Mouse (Mus musculus) heart, adult 8-10 months (tissue): Measurements from ENCODE around the gene Upf3a. TPM values are rescaled to one million over a fixed set of nuclear protein-coding genes. Genes with fewer than 3 reads are reported as not detected.
"Not testable (repeated sequence)": the region's sequence is repeated elsewhere in the genome, so short reads cannot be mapped to it uniquely, and the experiment has no call there.

Experiments used
- DNase-seq: peaks from one replicate; pipeline ENCODE4 v3.0.0; 2022; ENCODE audit warnings: low spot score
- total RNA-seq, 4 experiments: library from RNA; stranded (reverse); gene quantifications; 2 replicates each; pipeline ENCODE4 v1.2.4; 2022

Upf3a gene
- total RNA-seq, result 1 to 10 TPM; 7.3 to 8.8 (median 8.0) TPM

DNA sequence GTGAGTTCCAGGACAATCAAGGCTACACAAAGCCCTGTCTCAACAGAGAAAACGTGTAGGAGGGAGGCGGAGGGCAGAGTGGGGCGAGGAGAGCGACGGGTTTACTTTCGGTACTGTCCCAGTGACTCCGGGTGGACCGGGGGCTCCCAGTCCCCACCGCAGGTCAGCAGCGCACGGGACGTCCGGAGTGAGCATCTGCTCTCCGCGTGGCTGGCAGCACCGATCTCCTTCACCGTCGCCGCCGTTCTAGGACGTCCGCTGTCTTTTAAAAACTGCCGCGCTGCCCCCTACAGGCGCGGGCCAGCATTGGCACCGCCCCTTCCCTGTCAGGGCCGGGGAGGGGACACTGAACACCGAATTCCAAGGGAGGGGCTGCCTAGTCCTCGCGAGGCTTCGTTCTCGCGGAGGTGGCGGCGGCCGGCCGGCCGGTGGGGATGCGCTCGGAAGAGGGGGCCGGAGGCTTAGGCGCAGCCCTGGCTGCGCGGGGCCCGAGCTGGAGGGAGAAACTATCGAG is at the start of gene Upf3a:
Gene Upf3a (plus strand): TSS at position 366 of the 514 bp plus-strand sequence.
- peak; percentile 87 for DNase-seq

- DNase-seq, result peak; percentile 58
Observed at GRCm38 (mm10) chr8:13740323-13740770, 45.1 kb upstream of the Upf3a start.

- DNase-seq, result no peak
Observed at GRCm38 (mm10) chr8:13740817-13741613, 44.4 kb upstream of the Upf3a start.

DNA sequence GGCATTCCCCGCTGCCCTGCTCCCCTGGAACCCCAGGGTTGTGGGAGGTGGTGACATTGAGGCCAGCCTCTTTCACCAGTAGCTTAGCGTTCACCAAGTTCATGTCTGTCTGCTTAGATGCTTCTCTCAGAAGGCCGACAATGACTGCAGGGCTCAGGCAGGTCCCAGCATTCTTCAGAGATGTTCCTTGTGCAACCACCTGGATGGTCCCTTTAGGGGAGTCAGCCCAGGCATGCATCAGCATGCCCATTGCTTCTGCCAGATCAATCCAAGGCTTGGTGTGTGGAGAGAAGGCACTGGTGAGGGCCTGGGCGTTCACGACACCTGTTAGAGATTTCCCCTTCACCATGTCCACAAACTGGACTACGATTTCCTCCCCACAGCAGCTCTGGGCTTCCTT is 39.2 kb upstream of the Upf3a start:
- not testable (repeated sequence) for DNase-seq

DNA sequence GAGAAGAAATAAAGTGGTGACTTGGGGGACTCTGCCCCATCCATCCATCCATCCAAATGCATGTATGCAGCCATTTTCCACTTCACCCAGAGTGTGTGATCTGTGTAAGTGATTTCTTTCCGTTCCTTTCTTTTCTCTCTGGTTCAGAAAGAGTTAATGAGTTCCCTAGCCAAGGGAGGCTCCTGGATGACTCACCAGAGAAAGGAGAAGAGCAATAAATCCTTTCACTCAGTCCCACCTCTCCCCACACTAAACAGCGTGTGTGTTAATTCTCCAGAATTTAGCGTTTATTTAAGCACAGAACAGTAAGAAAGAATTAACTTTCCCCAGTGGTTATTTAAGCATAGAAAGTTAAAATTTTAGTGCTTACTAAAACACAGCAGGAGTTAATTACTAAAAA is 37.8 kb upstream of the Upf3a start:
- DNase-seq, result no peak

DNA sequence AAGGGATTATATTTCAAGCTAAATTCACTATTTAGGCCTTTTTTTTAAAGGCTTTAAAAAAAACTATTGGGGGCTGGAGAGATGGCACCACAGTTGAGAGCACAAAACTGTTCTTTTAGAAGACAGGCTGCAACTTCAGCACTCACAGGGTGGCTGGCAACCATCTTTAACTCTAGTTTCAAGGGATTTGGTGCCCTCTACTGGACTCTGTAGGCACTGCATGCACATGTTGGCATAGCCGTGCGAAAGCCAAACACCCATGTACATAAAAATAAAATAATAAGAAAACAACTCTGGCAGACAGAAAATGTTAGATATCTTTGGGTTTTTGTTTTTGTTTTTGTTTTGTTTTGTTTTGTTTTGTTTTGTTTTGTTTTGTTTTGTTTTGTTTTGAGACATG is 31.7 kb upstream of the Upf3a start:
- DNase-seq, result peak; percentile 83

DNA sequence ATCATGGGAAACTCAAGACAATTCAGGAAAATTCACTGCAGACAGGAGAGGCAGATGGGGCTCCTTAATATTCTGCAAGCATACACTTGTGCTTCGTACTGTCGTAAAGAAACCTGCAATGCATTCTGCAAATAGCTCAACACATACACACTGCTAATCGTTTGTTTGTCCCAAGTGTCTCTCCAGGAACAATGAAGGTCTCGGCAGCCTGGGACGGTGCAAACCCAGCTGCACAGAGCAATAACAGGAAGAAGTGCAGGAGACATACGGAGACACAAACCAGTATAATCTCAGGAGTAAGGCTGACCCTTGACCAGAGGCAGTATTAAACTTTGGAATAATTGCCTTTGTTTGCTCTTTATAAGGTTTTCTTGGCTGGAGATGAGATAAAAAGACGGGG is 28.9 kb upstream of the Upf3a start:
- no peak for DNase-seq

GRCm38 (mm10) chr8:13756982-13757804 is 28.2 kb upstream of the Upf3a start, which contains the start of gene Cdc16:
TSS of gene Cdc16 (plus strand) at chr8:13757676.
- DNase-seq, result peak; percentile 88

GRCm38 (mm10) chr8:13757805-13758727 is 27.3 kb upstream of the Upf3a start:
- peak; percentile 46 for DNase-seq

- DNase-seq, result no peak
Observed at GRCm38 (mm10) chr8:13769206-13769605, 16.2 kb upstream of the Upf3a start.

DNA sequence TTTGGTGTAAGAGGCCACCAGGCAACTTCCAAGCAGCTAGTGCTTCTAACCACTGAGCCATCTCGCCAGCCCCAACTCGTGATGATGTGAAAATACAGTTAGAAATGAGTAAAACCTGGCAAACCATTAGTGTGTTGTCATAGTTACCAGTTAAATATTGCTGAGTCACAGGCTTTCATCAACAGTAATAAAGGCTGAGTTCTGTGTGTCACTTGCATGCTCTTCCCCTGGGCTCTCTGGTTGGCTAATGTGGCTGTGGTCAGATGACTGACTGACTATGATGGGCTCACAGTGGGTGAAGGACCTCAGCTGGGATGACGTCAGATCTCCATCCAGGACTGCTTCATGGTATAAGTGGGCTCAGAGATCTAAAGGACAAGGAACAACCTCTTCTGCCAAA is 4.9 kb upstream of the Upf3a start:
- no peak for DNase-seq

DNA sequence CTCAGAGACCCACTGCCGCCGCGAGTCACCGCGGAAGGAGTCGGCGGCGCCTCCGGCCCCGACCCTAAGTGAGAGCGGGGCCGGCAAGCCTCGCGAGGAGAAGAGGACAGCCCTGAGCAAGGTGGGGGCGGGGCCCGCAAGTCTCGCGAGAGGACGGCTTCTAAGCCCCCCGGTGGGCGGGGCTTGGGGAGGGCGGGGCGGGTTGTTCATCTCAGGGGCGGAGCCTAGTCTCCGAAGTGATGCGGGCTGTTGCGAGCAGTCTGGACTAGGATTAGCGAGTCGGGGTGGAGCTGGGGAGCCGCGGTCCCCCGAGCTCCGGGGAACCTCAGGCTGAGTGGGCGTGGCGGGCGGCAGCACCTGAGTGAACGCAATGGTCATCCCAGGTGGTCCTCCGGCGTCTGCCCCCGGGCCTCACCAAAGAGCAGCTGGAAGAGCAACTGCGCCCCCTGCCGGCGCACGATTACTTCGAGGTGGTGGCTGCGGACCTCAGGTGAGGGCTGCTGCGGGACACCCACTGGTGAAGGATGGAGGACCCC is 417 bp downstream of the Upf3a start:
- peak; percentile 90 for DNase-seq

DNA sequence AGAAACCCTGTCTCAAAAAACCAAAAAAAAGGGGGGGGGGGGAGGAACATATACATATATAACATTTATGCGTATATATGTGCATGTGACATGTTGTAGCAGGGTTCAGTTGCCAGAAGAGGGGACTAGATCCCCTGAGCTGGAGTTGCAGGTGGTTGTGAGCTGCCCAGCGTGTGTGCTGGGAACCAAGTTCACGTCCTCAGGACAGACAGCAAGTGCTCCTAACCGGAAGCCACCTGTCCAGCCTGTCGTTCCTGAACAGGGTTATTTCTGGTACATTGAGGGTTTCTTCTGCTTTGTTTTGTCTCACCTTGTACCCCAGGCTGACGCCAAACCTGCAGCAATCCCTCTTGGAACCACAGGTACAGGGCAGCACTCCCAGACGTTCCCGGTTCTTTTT is 4.2 kb downstream of the Upf3a start:
- DNase-seq, result no peak

DNA sequence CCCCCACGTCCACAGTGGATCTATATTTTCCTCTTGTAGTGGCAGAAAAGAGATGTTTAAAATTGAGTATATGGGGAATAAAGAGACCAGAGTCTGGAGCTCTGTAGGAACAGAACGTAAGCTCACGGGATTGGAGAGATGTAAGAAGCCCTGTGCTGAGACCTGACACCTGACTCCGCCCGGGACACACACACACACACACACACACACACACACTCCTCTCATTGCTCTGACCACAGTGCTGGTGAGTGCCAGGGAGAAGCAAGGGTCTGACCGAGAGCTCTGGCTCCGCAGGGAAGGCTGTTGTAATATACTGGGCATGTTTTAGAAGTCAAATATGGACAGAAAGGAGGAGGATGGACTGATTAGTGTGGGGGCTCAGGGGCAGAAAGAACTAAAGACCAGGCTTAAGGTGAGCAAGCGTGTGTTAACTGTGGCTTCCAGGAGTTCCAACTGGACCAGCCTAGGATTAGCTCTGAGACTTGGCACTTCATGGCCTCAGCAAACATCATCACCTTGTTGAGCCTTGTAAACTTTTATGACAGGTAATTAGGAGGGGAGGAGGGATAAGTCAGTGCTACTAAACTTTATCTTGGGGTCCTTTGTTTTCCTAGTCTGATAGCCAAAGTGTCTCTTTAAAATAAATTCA is 7.8 kb downstream of the Upf3a start:
- no peak for DNase-seq

- no peak for DNase-seq
Observed at GRCm38 (mm10) chr8:13793746-13794101, 8.3 kb downstream of the Upf3a start.

GRCm38 (mm10) chr8:13797676-13798075 is 12.3 kb downstream of the Upf3a start:
- DNase-seq, result no peak

GRCm38 (mm10) chr8:13799566-13799965 is 14.2 kb downstream of the Upf3a start:
- DNase-seq, result no peak

DNA sequence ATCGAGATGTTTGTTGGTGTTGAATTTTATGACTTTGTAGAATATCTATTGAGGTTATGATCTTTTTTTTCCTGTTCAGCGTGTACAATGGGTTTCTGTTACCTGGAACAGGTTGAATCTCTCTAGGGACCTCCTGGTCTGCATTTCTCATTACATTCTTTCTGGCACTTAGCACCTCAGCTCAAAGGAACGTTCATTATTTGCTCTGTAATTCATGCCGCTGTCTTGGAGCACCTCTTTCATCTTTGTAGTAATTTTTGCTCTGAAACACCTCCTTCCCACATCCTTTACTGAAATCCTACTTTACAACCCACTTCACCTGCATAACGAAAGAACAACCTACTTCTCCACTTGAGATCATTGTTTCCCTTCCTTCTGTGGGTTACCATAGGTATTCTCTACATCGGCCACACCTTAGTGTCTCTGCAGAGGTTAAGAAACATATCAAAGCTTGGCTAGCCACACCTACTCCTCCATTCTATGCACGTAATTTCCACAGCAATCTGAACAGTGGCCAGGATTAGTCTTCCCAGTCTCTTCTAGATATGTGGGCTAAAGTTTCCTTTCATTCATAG is 43.3 kb downstream of the Upf3a start:
- DNase-seq, result no peak

DNA sequence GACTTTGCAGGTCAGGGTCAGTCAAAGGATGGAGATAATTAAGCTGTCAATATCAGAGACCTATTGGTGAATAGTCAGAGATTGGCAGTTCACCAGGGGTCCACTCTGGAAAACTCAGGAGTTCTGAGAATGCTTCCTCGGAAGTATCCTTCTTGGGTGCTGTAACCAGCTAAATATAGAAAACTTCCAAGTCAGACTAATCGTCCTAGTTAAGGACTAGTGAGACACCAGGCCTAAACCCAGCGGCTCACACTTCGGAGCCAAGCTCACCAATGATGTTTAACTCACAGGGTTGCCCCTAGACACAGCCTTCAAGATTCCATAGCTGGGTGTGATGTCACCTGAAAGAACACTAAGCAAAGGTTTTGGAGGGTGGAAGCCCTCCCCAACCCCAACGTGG is 52.9 kb downstream of the Upf3a start, which contains the start of gene AF366264:
Gene AF366264 (minus strand): TSS at position 101 of the 400 bp plus-strand sequence.
- DNase-seq, result not testable (repeated sequence)

DNA sequence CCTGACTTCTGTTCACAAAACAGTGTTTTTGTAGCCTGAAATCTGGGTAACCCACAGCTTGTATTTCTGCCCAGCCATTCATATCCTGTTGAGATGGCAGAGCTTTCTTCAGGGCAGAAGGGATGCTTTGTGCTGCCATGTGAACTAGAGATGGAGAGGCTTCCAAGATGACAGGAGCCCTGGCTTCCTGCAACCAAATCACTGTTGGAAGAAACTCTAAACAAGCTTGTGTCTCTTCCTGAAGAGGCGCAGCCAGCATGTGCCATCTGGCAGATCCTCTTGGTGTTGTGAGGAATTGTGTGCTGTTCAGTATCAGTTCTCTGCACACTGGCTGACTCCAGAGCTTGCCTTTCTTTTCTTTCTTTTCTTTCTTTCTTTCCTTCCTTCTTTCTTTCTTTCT is 57.9 kb downstream of the Upf3a start:
- not testable (repeated sequence) for DNase-seq
